Mouse (Mus musculus): ENCODE data around the gene Igfbp5. TPM values are rescaled to one million over a fixed set of nuclear protein-coding genes. Genes with fewer than 3 reads are reported as not detected.

Gene Igfbp5
- polyA plus RNA-seq, 2 experiments = 0.36 to 1.3 TPM

DNA sequence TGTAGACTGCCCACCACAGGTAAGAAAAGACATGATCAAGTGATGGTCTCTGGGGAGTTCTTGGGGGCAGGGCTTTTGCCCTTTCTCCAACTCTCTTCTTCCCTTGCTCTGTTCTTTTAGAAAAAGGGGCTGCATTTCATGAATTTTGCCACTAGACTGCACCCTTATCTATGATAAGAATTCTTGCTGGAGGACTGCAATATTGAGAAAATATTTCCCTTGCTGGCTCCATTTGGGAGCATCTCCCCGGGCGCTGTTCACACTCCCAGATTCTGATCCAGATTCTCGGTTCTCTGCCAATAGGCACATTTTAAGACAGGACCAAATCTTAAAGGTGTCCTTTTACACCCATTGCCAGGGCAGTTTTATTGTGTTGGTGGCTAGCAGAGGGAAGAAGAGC is 1.4 kb upstream of the Igfbp5 start:
- H3K4me2 ChIP-seq (ENCODE audit: low read depth) = no peak overlapping the region
- H3K9ac ChIP-seq (replicated peaks) = no peak overlapping the region
- ATAC-seq (ENCODE audit: insufficient read depth) = no peak
- H3K27ac ChIP-seq = no peak overlapping the region
- H3K36me3 ChIP-seq (replicated peaks; ENCODE audit: control insufficient read depth, insufficient read depth, low read depth) = no peaks in the 10 kb centered on the region
- H3K4me1 ChIP-seq (replicated peaks; ENCODE audit: control insufficient read depth in 2 of 2, insufficient read depth in 2 of 2, low read length in 1 of 2) = peaks cover 0 to 5% of the 10 kb centered on the region in 2 experiments; a peak in 2 of 4 replicates
- WGBS (ENCODE audit: insufficient replicate concordance) = 38% methylated on average over 3 of the region's 3 CpGs
- no peak for DNase-seq (ENCODE audit: low read depth in 3 of 3, low spot score in 3 of 3)
- H3K9me3 ChIP-seq (ENCODE audit: control insufficient read depth, low read length) = no peaks in the 10 kb centered on the region
- no peak overlapping the region for H3K4me3 ChIP-seq (ENCODE audit: insufficient read depth in 1 of 2, low read depth in 2 of 2, low read length in 2 of 2)
- TF ChIP-seq CTCF (IDR thresholded peaks at IDR 0.05; ENCODE audit: low read depth) (no peak), EP300 (IDR thresholded peaks at IDR 0.05; ENCODE audit: low read depth) (no peak)
- peaks cover 53% of the 10 kb centered on the region for H3K27me3 ChIP-seq (ENCODE audit: control insufficient read depth, insufficient read depth, low read length)

DNA sequence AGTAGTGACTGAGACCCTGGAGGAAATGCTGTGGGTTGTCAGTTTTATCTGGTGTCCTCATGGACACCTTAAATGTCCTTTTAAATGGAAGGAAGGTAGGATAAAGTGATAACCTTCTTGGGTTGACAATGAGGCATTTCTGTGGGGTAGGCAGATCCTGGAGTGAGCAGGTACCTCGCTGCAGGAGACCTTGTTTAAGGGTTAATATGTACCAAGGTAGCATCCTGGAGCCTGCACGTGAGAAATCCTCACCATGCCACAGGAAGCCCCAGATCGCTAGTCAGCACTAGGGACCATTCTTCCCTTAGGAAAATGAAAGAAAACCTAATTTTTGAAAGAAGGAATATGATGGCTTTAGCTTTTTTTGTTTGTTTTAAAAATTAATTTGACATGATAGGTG is 1.0 kb upstream of the Igfbp5 start:
- Histone ChIP-seq H3K27me3 (ENCODE audit: control insufficient read depth, insufficient read depth, low read length) (peaks cover 57% of the 10 kb centered on the region), H3K9ac (replicated peaks) (no peak overlapping the region), H3K4me2 (ENCODE audit: low read depth) (no peak overlapping the region), H3K27ac (no peak overlapping the region), H3K9me3 (ENCODE audit: control insufficient read depth, low read length) (no peaks in the 10 kb centered on the region), H3K4me1 (replicated peaks; ENCODE audit: control insufficient read depth in 2 of 2, insufficient read depth in 2 of 2, low read length in 1 of 2) (peaks cover 0 to 5% of the 10 kb centered on the region in 2 experiments; a peak in 2 of 4 replicates), H3K36me3 (replicated peaks; ENCODE audit: control insufficient read depth, insufficient read depth, low read depth) (no peaks in the 10 kb centered on the region), H3K4me3 (ENCODE audit: insufficient read depth in 1 of 2, low read depth in 2 of 2, low read length in 2 of 2) (no peak overlapping the region)
- TF ChIP-seq EP300 (IDR thresholded peaks at IDR 0.05; ENCODE audit: low read depth) (no peak), CTCF (IDR thresholded peaks at IDR 0.05; ENCODE audit: low read depth) (no peak)
- WGBS (ENCODE audit: insufficient replicate concordance) = 0% methylated on average over 3 of the region's 3 CpGs
- ATAC-seq (ENCODE audit: insufficient read depth) (no peak), DNase-seq (ENCODE audit: low read depth in 3 of 3, low spot score in 3 of 3) (no peak)

DNA sequence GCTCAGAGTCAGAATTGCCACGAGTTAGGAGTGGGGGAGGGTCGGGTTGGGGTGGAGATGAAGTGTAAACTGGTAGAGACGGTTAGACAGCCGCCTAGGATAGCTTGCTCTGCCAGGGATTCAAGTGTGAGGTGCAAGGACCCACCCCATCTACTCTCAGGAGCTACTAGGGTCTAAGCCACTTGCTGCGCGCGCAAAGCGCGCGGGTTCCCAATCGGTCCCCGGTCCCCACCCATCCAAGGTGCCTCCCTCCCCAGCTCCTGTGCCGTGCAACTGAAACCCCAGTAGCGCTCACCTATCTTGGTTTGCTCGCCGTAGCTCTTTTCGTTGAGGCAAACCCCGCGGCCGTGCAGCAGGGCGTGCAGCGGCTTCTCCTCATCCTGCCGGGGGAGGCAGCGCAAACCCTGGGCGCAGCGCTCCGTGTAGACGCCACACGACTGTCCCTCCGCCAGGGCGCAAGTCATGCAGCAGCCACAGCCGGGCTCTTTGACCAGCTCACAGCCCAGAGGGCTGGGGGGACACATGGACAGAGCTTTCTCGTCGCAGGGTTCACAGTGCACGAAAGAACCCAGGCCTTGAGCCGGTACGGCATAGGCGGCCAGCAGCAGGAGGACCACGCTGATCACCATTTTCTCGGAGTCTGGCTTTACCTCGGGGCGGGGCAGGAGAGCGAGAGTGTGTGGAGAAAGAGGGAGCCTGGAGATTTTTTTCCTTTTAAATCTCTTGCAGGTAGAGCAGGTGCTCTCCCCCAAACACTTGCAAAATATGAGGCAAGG is 985 bp downstream of the Igfbp5 start:
- H3K27me3 ChIP-seq (ENCODE audit: control insufficient read depth, insufficient read depth, low read length) = peaks cover 61% of the 10 kb centered on the region
- no peak overlapping the region for H3K9ac ChIP-seq (replicated peaks)
- no peaks in the 10 kb centered on the region for H3K9me3 ChIP-seq (ENCODE audit: control insufficient read depth, low read length)
- no peak for TF ChIP-seq EP300 (IDR thresholded peaks at IDR 0.05; ENCODE audit: low read depth)
- TF ChIP-seq CTCF (IDR thresholded peaks at IDR 0.05; ENCODE audit: low read depth) = no peak
- H3K27ac ChIP-seq = no peak overlapping the region
- DNase-seq (ENCODE audit: low read depth in 3 of 3, low spot score in 3 of 3) = no peak
- H3K4me1 ChIP-seq (replicated peaks; ENCODE audit: control insufficient read depth in 2 of 2, insufficient read depth in 2 of 2, low read length in 1 of 2) = peaks cover 0 to 5% of the 10 kb centered on the region in 2 experiments; a peak in 2 of 4 replicates
- H3K36me3 ChIP-seq (replicated peaks; ENCODE audit: control insufficient read depth, insufficient read depth, low read depth) = no peaks in the 10 kb centered on the region
- H3K4me2 ChIP-seq (ENCODE audit: low read depth) = peak overlapping the region; percentile 2
- under 1% methylated on average over 43 of the region's 43 CpGs for WGBS (ENCODE audit: insufficient replicate concordance)
- no peak for ATAC-seq (ENCODE audit: insufficient read depth)
- H3K4me3 ChIP-seq (ENCODE audit: insufficient read depth in 1 of 2, low read depth in 2 of 2, low read length in 2 of 2) = peak overlapping the region; percentile 8 to 22; a peak in 2 of 4 replicates

DNA sequence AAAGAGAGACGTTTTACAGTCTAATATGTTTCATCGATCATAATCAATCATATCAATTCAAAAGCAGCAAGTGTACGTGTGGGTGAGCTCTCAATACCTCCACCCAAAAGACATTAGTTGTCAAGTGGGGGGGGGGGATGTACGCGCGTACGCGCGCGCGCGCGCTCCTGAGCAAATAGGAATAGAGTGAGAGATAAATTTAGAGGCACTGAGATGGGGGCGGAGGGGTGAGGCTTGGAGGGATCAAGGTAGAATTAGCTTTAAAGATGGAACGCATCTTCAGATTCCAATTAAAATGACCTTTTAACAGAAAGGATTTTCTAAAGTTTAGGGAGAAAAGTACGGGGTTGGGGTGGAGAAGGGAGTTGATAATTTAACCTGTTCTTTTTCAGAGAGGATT is 1.6 kb downstream of the Igfbp5 start:
- Histone ChIP-seq H3K27me3 (ENCODE audit: control insufficient read depth, insufficient read depth, low read length) (peaks cover 61% of the 10 kb centered on the region), H3K4me1 (replicated peaks; ENCODE audit: control insufficient read depth in 2 of 2, insufficient read depth in 2 of 2, low read length in 1 of 2) (peaks cover 0 to 5% of the 10 kb centered on the region in 2 experiments; a peak in 2 of 4 replicates), H3K27ac (no peak overlapping the region), H3K4me2 (ENCODE audit: low read depth) (no peak overlapping the region), H3K4me3 (ENCODE audit: insufficient read depth in 1 of 2, low read depth in 2 of 2, low read length in 2 of 2) (no peak overlapping the region), H3K9me3 (ENCODE audit: control insufficient read depth, low read length) (no peaks in the 10 kb centered on the region), H3K36me3 (replicated peaks; ENCODE audit: control insufficient read depth, insufficient read depth, low read depth) (no peaks in the 10 kb centered on the region), H3K9ac (replicated peaks) (no peak overlapping the region)
- TF ChIP-seq CTCF (IDR thresholded peaks at IDR 0.05; ENCODE audit: low read depth) (no peak), EP300 (IDR thresholded peaks at IDR 0.05; ENCODE audit: low read depth) (no peak)
- no peak for DNase-seq (ENCODE audit: low read depth in 3 of 3, low spot score in 3 of 3)
- 1% methylated on average over 16 of the region's 16 CpGs for WGBS (ENCODE audit: insufficient replicate concordance)
- ATAC-seq (ENCODE audit: insufficient read depth) = no peak

DNA sequence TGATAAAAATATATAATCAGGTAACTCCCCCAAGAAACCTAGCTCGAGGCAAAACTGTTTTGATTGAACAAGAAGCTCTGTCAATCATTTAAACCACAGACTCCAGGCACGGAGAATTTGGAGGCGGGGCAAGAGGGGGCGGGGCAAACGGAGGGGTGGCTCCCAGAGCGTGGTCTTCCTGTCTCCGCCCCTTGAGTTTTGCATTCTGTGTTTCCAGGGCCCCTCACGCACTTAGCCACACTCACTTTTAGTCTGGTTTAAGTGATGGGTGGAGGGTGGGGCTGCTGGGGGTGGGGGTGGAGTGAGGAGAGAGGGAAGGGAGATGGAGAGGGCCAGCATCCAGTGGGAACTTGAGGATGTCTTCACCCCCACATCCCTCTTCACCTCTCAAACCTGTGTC is 2.2 kb downstream of the Igfbp5 start:
- Histone ChIP-seq H3K9ac (replicated peaks) (no peak overlapping the region), H3K36me3 (replicated peaks; ENCODE audit: control insufficient read depth, insufficient read depth, low read depth) (no peaks in the 10 kb centered on the region), H3K27ac (no peak overlapping the region), H3K27me3 (ENCODE audit: control insufficient read depth, insufficient read depth, low read length) (peaks cover 61% of the 10 kb centered on the region), H3K9me3 (ENCODE audit: control insufficient read depth, low read length) (no peaks in the 10 kb centered on the region), H3K4me3 (ENCODE audit: insufficient read depth in 1 of 2, low read depth in 2 of 2, low read length in 2 of 2) (no peak overlapping the region), H3K4me2 (ENCODE audit: low read depth) (no peak overlapping the region), H3K4me1 (replicated peaks; ENCODE audit: control insufficient read depth in 2 of 2, insufficient read depth in 2 of 2, low read length in 1 of 2) (peaks cover 0 to 5% of the 10 kb centered on the region in 2 experiments; a peak in 2 of 4 replicates)
- TF ChIP-seq EP300 (IDR thresholded peaks at IDR 0.05; ENCODE audit: low read depth) (no peak), CTCF (IDR thresholded peaks at IDR 0.05; ENCODE audit: low read depth) (no peak)
- WGBS (ENCODE audit: insufficient replicate concordance) = 1% methylated on average over 8 of the region's 8 CpGs
- peak in 1 of 3 experiments; percentile 17 for DNase-seq (ENCODE audit: low read depth in 3 of 3, low spot score in 3 of 3)
- ATAC-seq (ENCODE audit: insufficient read depth) = no peak

All from liver, embryonic 14.5 days (tissue).